Mouse (Mus musculus): ENCODE results near the gene Setd7. TPM values are rescaled to one million over a fixed set of nuclear protein-coding genes. Genes with fewer than 3 reads are reported as not detected.

Gene Setd7
- polyA plus RNA-seq, 1 experiment from 2014 or later = 4.2 TPM

GRCm38 (mm10) chr3:51505465-51505864, 55.2 kb downstream of the Setd7 start:
- no peaks in the 10 kb centered on the region for H3K27me3 ChIP-seq
- 76% methylated on average over 19 of the region's 19 CpGs for WGBS
- no peaks in the 10 kb centered on the region for H3K9me3 ChIP-seq
- no peak overlapping the region for H3K27ac ChIP-seq
- H3K4me3 ChIP-seq = no peak overlapping the region
- no peaks in the 10 kb centered on the region for H3K36me3 ChIP-seq
- no peaks in the 10 kb centered on the region for H3K4me1 ChIP-seq
- no peak overlapping the region for H3K4me2 ChIP-seq
- no peak for ATAC-seq (ENCODE audit: insufficient number of reproducible peaks, low FRiP score, low TSS enrichment, low read depth)
- no peak overlapping the region for H3K9ac ChIP-seq

- Histone ChIP-seq H3K9me3 (no peaks in the 10 kb centered on the region), H3K36me3 (no peaks in the 10 kb centered on the region), H3K27me3 (no peaks in the 10 kb centered on the region), H3K4me2 (no peak overlapping the region), H3K27ac (no peak overlapping the region), H3K4me1 (no peaks in the 10 kb centered on the region), H3K9ac (no peak overlapping the region), H3K4me3 (no peak overlapping the region)
- ATAC-seq (ENCODE audit: insufficient number of reproducible peaks, low FRiP score, low TSS enrichment, low read depth) = no peak
- 70% methylated on average over 11 of the region's 11 CpGs for WGBS
Measured at GRCm38 (mm10) chr3:51504385-51504952, 56.2 kb downstream of the Setd7 start.

GRCm38 (mm10) chr3:51499876-51500275, 60.8 kb downstream of the Setd7 start:
- 85% methylated on average over 4 of the region's 4 CpGs for WGBS
- no peak overlapping the region for H3K9ac ChIP-seq
- ATAC-seq (ENCODE audit: insufficient number of reproducible peaks, low FRiP score, low TSS enrichment, low read depth) = no peak
- no peaks in the 10 kb centered on the region for H3K27me3 ChIP-seq
- no peaks in the 10 kb centered on the region for H3K4me1 ChIP-seq
- no peak overlapping the region for H3K4me3 ChIP-seq
- no peaks in the 10 kb centered on the region for H3K9me3 ChIP-seq
- peaks cover 10% of the 10 kb centered on the region; the same call in 1 of the 2 replicates for H3K36me3 ChIP-seq
- H3K27ac ChIP-seq = no peak overlapping the region
- H3K4me2 ChIP-seq = no peak overlapping the region

GRCm38 (mm10) chr3:51498659-51499058, 62.0 kb downstream of the Setd7 start:
- ATAC-seq (ENCODE audit: insufficient number of reproducible peaks, low FRiP score, low TSS enrichment, low read depth) = no peak
- Histone ChIP-seq H3K27me3 (no peaks in the 10 kb centered on the region), H3K4me1 (no peaks in the 10 kb centered on the region), H3K4me3 (no peak overlapping the region), H3K9ac (no peak overlapping the region), H3K9me3 (no peaks in the 10 kb centered on the region), H3K36me3 (peaks cover 15% of the 10 kb centered on the region), H3K4me2 (no peak overlapping the region), H3K27ac (no peak overlapping the region)
- 75% methylated on average over 5 of the region's 5 CpGs for WGBS

GRCm38 (mm10) chr3:51497978-51498377, 62.7 kb downstream of the Setd7 start:
- Histone ChIP-seq H3K9me3 (no peaks in the 10 kb centered on the region), H3K27me3 (no peaks in the 10 kb centered on the region), H3K4me3 (no peak overlapping the region), H3K4me2 (no peak overlapping the region), H3K4me1 (no peaks in the 10 kb centered on the region), H3K9ac (no peak overlapping the region), H3K36me3 (peaks cover 22% of the 10 kb centered on the region), H3K27ac (no peak overlapping the region)
- ATAC-seq (ENCODE audit: insufficient number of reproducible peaks, low FRiP score, low TSS enrichment, low read depth) = no peak
- 95% methylated on average over 1 of the region's 1 CpGs for WGBS

GRCm38 (mm10) chr3:51495646-51496045, 65.0 kb downstream of the Setd7 start:
- Histone ChIP-seq H3K9ac (no peak overlapping the region), H3K27me3 (no peaks in the 10 kb centered on the region), H3K27ac (no peak overlapping the region), H3K4me2 (no peak overlapping the region), H3K36me3 (peaks cover 22% of the 10 kb centered on the region), H3K4me1 (no peaks in the 10 kb centered on the region), H3K4me3 (no peak overlapping the region), H3K9me3 (no peaks in the 10 kb centered on the region)
- ATAC-seq (ENCODE audit: insufficient number of reproducible peaks, low FRiP score, low TSS enrichment, low read depth) = no peak
- 91% methylated on average over 9 of the region's 9 CpGs for WGBS

GRCm38 (mm10) chr3:51494466-51494865, 66.2 kb downstream of the Setd7 start:
- Histone ChIP-seq H3K9ac (no peak overlapping the region), H3K4me2 (no peak overlapping the region), H3K27ac (no peak overlapping the region), H3K27me3 (no peaks in the 10 kb centered on the region), H3K4me1 (no peaks in the 10 kb centered on the region), H3K36me3 (peaks cover 22% of the 10 kb centered on the region), H3K9me3 (no peaks in the 10 kb centered on the region), H3K4me3 (no peak overlapping the region)
- 81% methylated on average over 2 of the region's 2 CpGs for WGBS
- no peak for ATAC-seq (ENCODE audit: insufficient number of reproducible peaks, low FRiP score, low TSS enrichment, low read depth)

GRCm38 (mm10) chr3:51493272-51493838, 67.3 kb downstream of the Setd7 start:
- Histone ChIP-seq H3K9me3 (no peaks in the 10 kb centered on the region), H3K4me1 (no peaks in the 10 kb centered on the region), H3K4me2 (no peak overlapping the region), H3K36me3 (peaks cover 22% of the 10 kb centered on the region), H3K9ac (no peak overlapping the region), H3K27ac (no peak overlapping the region), H3K4me3 (no peak overlapping the region), H3K27me3 (no peaks in the 10 kb centered on the region)
- 78% methylated on average over 13 of the region's 13 CpGs for WGBS
- no peak for ATAC-seq (ENCODE audit: insufficient number of reproducible peaks, low FRiP score, low TSS enrichment, low read depth)

GRCm38 (mm10) chr3:51490088-51490753, 70.5 kb downstream of the Setd7 start:
- peaks cover 14% of the 10 kb centered on the region; the same call in 1 of the 2 replicates for H3K4me1 ChIP-seq

GRCm38 (mm10) chr3:51486491-51487195, 74.0 kb downstream of the Setd7 start:
- Histone ChIP-seq H3K27me3 (no peaks in the 10 kb centered on the region), H3K36me3 (no peaks in the 10 kb centered on the region), H3K9me3 (no peaks in the 10 kb centered on the region), H3K9ac (no peak overlapping the region), H3K4me3 (no peak overlapping the region), H3K4me1 (peaks cover 27% of the 10 kb centered on the region; the same call in 1 of the 2 replicates), H3K4me2 (no peak overlapping the region), H3K27ac (no peak overlapping the region)
- no peak for ATAC-seq (ENCODE audit: insufficient number of reproducible peaks, low FRiP score, low TSS enrichment, low read depth)
- 81% methylated on average over 4 of the region's 4 CpGs for WGBS

More at GRCm38 (mm10) chr3:51490088-51490753, 70.5 kb downstream of the Setd7 start:
- H3K27me3 ChIP-seq = no peaks in the 10 kb centered on the region
- no peak overlapping the region for H3K9ac ChIP-seq
- H3K9me3 ChIP-seq = no peaks in the 10 kb centered on the region
- H3K4me2 ChIP-seq = no peak overlapping the region
- H3K36me3 ChIP-seq = peaks cover 15% of the 10 kb centered on the region
- H3K27ac ChIP-seq = peak overlapping the region; percentile 54; the same call in 1 of the 2 replicates
- WGBS = 77% methylated on average over 7 of the region's 7 CpGs
- H3K4me3 ChIP-seq = no peak overlapping the region
- ATAC-seq (ENCODE audit: insufficient number of reproducible peaks, low FRiP score, low TSS enrichment, low read depth) = no peak

GRCm38 (mm10) chr3:51485347-51485746, 75.3 kb downstream of the Setd7 start:
- no peaks in the 10 kb centered on the region for H3K9me3 ChIP-seq
- ATAC-seq (ENCODE audit: insufficient number of reproducible peaks, low FRiP score, low TSS enrichment, low read depth) = no peak
- no peaks in the 10 kb centered on the region for H3K27me3 ChIP-seq
- H3K4me1 ChIP-seq = peaks cover 27% of the 10 kb centered on the region; the same call in 1 of the 2 replicates
- H3K36me3 ChIP-seq = no peaks in the 10 kb centered on the region
- H3K4me3 ChIP-seq = peak overlapping the region; percentile 85
- 37% methylated on average over 4 of the region's 4 CpGs for WGBS
- no peak overlapping the region for H3K27ac ChIP-seq
- H3K4me2 ChIP-seq = peak overlapping the region; percentile 58
- H3K9ac ChIP-seq = no peak overlapping the region

- no peaks in the 10 kb centered on the region for H3K36me3 ChIP-seq
- peaks cover 27% of the 10 kb centered on the region; the same call in 1 of the 2 replicates for H3K4me1 ChIP-seq
- H3K4me3 ChIP-seq = peak overlapping the region; percentile 85
- H3K4me2 ChIP-seq = peak overlapping the region; percentile 58
- WGBS = under 1% methylated on average over 33 of the region's 33 CpGs
- no peaks in the 10 kb centered on the region for H3K9me3 ChIP-seq
- no peak for ATAC-seq (ENCODE audit: insufficient number of reproducible peaks, low FRiP score, low TSS enrichment, low read depth)
- peak overlapping the region; percentile 80 for H3K9ac ChIP-seq
- peak overlapping the region; percentile 96 for H3K27ac ChIP-seq
- H3K27me3 ChIP-seq = no peaks in the 10 kb centered on the region
Measured at GRCm38 (mm10) chr3:51484370-51484769, 76.3 kb downstream of the Setd7 start.
